Mouse (Mus musculus) cerebellum, adult 2 months (tissue): ENCODE results near the gene Ldlrad3. TPM values are rescaled to one million over a fixed set of nuclear protein-coding genes. Genes with fewer than 3 reads are reported as not detected.

Experiments used
- DNase-seq, 2 experiments: peaks; one replicate each; pipeline ENCODE4 v3.0.0; 2021
- H3K27ac ChIP-seq: fragments of 200-500 bp; 2 replicates; pipeline ENCODE4 v1.5.1; 2012; ENCODE audit warnings: low read length, control low read depth, inconsistent platforms; ENCODE audit not compliant: insufficient read depth
- H3K27me3 ChIP-seq: fragments of 200-500 bp; 2 replicates; pipeline ENCODE4 v1.6.1; 2012; ENCODE audit warnings: inconsistent platforms, mild to moderate bottlenecking, low read length, moderate library complexity; ENCODE audit not compliant: control insufficient read depth, insufficient read depth
- H3K4me1 ChIP-seq: fragments of 200-500 bp; 2 replicates; pipeline ENCODE4 v1.6.1; 2011; ENCODE audit warnings: low read length; ENCODE audit not compliant: control insufficient read depth, insufficient read depth
- H3K4me3 ChIP-seq: fragments of 200-500 bp; replicated peaks from 2 replicates; pipeline ENCODE3; 2011; ENCODE audit warnings: mild to moderate bottlenecking, low read depth, low read length, control low read depth; ENCODE audit not compliant: insufficient read depth
- CTCF ChIP-seq: fragments of 200-500 bp; IDR thresholded peaks from 2 replicates; pipeline ENCODE4 v1.5.1; 2011; ENCODE audit warnings: low read depth, mild to moderate bottlenecking, control low read depth, low read length, moderate library complexity, borderline replicate concordance; ENCODE audit not compliant: insufficient read depth
- POLR2A ChIP-seq: fragments of 200-500 bp; IDR thresholded peaks from 2 replicates; pipeline ENCODE4 v1.6.1; 2011; ENCODE audit warnings: low read length, control low read depth, borderline replicate concordance; ENCODE audit not compliant: insufficient read depth
- WGBS: fragments of 180-500 bp; shearing (Covaris S2); methylation state at CpG from one replicate; pipeline ENCODE4 v1.1.7; 2018; 5-methylcytosine and 5-hydroxymethylcytosine counted together
- polyA plus RNA-seq: library from polyadenylated mRNA; depleted of rRNA; stranded (reverse); fragments of >200 nt; gene quantifications from 2 replicates; pipeline ENCODE4 v1.2.3, GENCODE M21; 2012

Gene Ldlrad3
- polyA plus RNA-seq, 1 experiment, result 12.3 TPM

GRCm38 (mm10) chr2:102073266-102074037 lies 112.7 kb downstream of the Ldlrad3 start:
- peaks cover 21% of the 10 kb centered on the region; the same call in 1 of the 2 replicates for H3K4me1 ChIP-seq
- no peaks in the 10 kb centered on the region for H3K27me3 ChIP-seq
- no peak for DNase-seq
- 98% methylated on average over 6 of the region's 6 CpGs for WGBS
- no peak for TF ChIP-seq POLR2A
- TF ChIP-seq CTCF, result no peak
- H3K4me3 ChIP-seq, result no peak overlapping the region
- no peak overlapping the region for H3K27ac ChIP-seq

- Histone ChIP-seq H3K27ac (no peak overlapping the region), H3K27me3 (no peaks in the 10 kb centered on the region), H3K4me3 (no peak overlapping the region), H3K4me1 (peaks cover 21% of the 10 kb centered on the region; the same call in 1 of the 2 replicates)
- WGBS, result 87% methylated on average over 4 of the region's 4 CpGs
- DNase-seq, result no peak
- TF ChIP-seq POLR2A (no peak), CTCF (no peak)
Measured at GRCm38 (mm10) chr2:102072859-102073258, 113.3 kb downstream of the Ldlrad3 start.

DNA sequence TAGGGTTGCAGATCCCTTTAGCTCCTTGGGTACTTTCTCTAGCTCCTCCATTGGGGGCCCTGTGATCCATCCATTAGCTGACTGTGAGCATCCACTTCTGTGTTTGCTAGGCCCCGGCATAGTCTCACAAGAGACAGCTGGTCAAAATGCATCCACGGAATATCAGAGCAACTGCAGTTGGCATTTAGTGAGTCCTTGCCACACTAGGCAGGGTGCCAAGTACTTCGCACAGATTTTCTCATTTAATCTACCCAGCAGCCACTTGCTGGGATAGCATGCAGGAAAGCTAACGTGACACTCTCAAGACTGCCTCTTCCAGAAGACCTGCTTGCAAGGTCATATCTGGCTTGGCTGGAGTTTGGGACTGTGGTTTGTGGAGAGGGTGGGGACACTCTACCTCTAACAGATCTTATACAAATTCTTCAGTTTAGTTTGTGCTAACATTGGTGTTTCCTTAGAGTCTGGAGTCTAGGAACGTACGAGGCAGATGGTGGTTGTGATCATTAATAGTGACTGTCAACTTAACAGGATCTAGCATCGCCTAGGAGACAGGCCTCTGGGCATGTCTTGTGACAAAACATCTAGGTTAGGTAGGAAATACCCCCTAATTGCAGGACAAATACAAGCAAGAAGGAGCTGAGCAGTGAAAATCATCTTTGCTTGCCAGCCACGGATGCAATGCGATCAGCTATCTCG lies 115.0 kb downstream of the Ldlrad3 start:
- no peak overlapping the region for H3K27ac ChIP-seq
- DNase-seq, result peak; percentile 71 to 82
- H3K4me3 ChIP-seq, result no peak overlapping the region
- TF ChIP-seq CTCF (no peak), POLR2A (no peak)
- peaks cover 15% of the 10 kb centered on the region; the same call in 1 of the 2 replicates for H3K4me1 ChIP-seq
- 48% methylated on average over 10 of the region's 10 CpGs for WGBS
- no peaks in the 10 kb centered on the region for H3K27me3 ChIP-seq

DNA sequence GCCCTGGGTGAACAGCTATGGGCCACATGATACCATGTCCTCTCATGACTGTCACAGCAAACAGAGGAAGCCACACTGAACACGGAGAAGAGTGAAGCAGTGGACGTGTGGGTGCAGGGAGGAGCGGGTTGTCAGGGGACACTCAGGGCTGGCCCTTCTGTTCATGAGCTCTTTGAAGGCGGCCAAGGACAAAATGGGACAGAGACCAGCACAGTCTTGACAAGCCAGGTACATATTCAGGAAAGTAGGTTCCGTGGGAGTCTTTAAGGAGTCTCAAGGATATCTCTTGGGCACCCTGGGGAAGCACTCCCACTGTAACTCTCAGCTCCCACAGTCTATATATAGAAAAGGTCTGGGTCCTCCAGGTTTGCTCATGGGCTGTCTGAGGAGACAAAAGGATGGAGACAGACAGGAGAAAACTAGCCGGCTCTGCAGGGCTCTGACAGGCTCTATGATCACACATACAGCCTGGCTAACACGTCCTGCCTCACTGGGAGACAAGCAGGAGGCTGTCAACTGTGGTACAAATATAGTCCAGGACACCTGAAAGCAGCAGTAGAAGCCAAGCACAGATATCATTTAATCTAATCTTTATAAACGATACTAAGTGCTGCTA lies 121.3 kb downstream of the Ldlrad3 start:
- H3K27ac ChIP-seq, result peak overlapping the region; percentile 76
- peak; percentile 50 to 53 for DNase-seq
- WGBS, result 21% methylated on average over 8 of the region's 8 CpGs
- H3K4me3 ChIP-seq, result no peak overlapping the region
- no peak for TF ChIP-seq POLR2A
- no peak for TF ChIP-seq CTCF
- H3K4me1 ChIP-seq, result peaks cover 39% of the 10 kb centered on the region
- no peaks in the 10 kb centered on the region for H3K27me3 ChIP-seq

DNA sequence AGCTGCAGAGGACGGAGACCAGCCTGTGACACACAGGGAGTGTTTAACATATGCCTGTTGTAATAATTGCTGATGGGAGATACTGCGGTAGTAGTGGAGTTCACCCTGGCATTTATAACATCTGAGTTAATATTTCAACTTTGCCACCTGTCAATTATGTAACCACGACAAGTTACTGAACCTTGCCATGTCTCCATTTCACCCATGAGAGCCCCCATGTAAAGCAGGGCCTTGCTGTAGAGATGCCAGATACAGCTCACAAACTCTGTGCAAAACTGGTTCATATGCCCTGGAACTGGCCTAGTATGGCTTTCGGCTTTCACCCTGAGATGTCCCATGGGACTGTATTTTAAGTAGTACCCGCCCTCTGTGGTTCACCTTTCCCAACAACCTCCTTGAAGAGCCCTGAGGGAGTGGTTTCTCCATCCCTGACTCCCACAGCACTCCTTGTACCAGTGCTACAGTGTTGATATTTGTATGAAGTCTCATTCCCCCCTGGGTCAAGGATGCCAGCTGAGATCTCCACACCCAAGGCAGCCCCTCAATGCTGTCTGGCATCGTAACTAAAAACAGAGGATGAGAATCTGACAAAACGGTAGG lies 122.2 kb downstream of the Ldlrad3 start:
- peaks cover 43% of the 10 kb centered on the region for H3K4me1 ChIP-seq
- H3K27ac ChIP-seq, result peak overlapping the region; percentile 76
- 72% methylated on average over 7 of the region's 7 CpGs for WGBS
- no peak for DNase-seq
- H3K4me3 ChIP-seq, result no peak overlapping the region
- H3K27me3 ChIP-seq, result no peaks in the 10 kb centered on the region
- TF ChIP-seq POLR2A, result no peak
- TF ChIP-seq CTCF, result no peak

DNA sequence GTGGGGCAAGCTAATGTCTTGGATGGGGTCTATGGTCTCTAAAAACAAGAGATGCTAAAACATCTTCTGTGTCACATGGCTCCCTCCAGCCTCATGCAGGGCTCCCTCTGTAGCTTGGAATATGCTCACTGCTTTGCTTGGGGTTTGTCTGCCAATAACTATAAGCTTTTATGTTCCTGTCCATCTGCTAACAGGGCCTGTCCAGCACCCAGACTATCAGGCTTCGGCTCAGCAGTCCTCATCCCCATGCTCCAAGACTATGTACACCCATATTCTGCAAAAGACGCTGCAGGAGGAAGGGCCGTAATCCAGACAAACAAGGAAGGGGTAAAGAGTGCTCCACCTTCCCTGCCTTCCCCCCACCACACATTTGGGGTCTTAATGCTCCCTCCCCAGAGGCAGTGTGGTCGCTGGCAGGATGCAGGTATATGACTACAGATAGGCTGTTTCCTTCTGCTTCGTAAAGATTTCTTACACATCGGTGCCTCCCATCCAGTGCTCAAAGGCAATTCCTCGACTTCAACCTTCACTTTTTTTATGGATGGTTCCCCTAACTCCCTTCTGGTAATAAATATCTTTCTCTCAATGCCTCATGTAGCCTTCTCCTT lies 123.2 kb downstream of the Ldlrad3 start:
- Histone ChIP-seq H3K27ac (peak overlapping the region; percentile 69), H3K4me3 (no peak overlapping the region), H3K4me1 (peaks cover 43% of the 10 kb centered on the region), H3K27me3 (no peaks in the 10 kb centered on the region)
- peak in 1 of 2 experiments; percentile 72 for DNase-seq
- 37% methylated on average over 7 of the region's 7 CpGs for WGBS
- no peak for TF ChIP-seq POLR2A

DNA sequence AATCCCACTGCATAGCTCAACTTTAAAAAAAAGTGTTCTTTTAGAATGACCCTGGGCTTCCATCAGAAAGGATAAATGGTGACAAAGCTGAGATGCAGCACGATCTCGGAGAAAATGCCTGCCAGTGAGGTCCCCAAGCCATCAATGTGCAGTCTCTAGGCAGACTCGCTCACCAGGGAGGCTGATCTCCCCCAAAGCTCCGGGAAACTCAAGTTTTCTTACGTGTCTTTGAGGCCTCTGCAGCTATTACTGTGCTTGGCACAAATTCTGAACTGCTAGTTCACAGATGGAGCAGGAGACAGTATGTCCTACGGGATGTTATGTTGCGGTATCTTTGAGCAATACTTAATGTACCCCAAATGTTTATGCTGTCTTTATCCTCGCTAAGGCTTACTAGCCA lies 124.3 kb downstream of the Ldlrad3 start:
- Histone ChIP-seq H3K4me3 (no peak overlapping the region), H3K4me1 (peaks cover 43% of the 10 kb centered on the region), H3K27me3 (no peaks in the 10 kb centered on the region), H3K27ac (peak overlapping the region; percentile 50; the same call in 1 of the 2 replicates)
- TF ChIP-seq POLR2A (no peak), CTCF (no peak)
- WGBS, result 61% methylated on average over 8 of the region's 8 CpGs
- DNase-seq, result no peak

- no peak for DNase-seq
- no peak for TF ChIP-seq CTCF
- TF ChIP-seq POLR2A, result no peak
- peaks cover 28% of the 10 kb centered on the region for H3K4me1 ChIP-seq
- no peak overlapping the region for H3K4me3 ChIP-seq
- no peaks in the 10 kb centered on the region for H3K27me3 ChIP-seq
- 80% methylated on average over 12 of the region's 12 CpGs for WGBS
- peak overlapping the region; percentile 0; the same call in 1 of the 2 replicates for H3K27ac ChIP-seq
Measured at GRCm38 (mm10) chr2:102057746-102058145, 128.4 kb downstream of the Ldlrad3 start.
